Mouse (Mus musculus) megakaryocyte, embryonic 14.5 days (primary cell): ENCODE results near the gene Fos.

Experiments
- FLI1 ChIP-seq: IDR thresholded peaks from 2 replicates; pipeline ENCODE4 v1.6.1; 2012; ENCODE audit warnings: low read length, inconsistent platforms, mixed read lengths
- GATA1 ChIP-seq: IDR thresholded peaks from 3 replicates; pipeline ENCODE4 v1.6.1; 2012; ENCODE audit warnings: mixed read lengths, low read length, inconsistent platforms, borderline replicate concordance

DNA sequence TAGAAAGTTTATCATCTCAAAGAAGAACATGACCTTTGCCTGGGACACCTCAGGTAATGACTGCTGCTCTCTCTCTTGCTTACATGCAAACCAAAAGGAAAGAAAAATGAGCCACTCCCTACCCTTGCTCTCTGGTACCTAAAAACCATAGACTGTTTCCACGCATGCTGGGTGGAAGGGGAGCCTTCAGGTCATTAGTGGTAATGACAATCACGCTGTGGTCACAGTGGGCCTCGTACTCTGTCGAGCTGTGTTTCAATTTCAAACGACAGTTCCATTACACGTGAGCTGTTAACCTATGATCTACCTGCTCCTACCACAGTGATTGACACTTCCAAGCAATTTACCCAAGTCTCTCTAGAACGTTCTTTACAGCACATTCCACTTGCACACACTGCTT is 5.0 kb downstream of the Fos start:
- no peak for TF ChIP-seq GATA1
- TF ChIP-seq FLI1: no peak
